Mouse (Mus musculus) central nervous system, embryonic 11.5 days (tissue): ENCODE measurements around the gene Clpx. TPM values are rescaled to one million over a fixed set of nuclear protein-coding genes. Genes with fewer than 3 reads are reported as not detected.

Experiments used
- polyA plus RNA-seq: library from polyadenylated mRNA; depleted of rRNA; stranded (reverse); fragments of >200 nt; gene quantifications from 2 replicates; pipeline ENCODE4 v1.2.3, GENCODE M21; 2012; rRNA removed

Clpx gene
- 20.4 and 24.5 TPM in 2 replicates for polyA plus RNA-seq

GRCm38 (mm10) chr9:65293973-65294715 is at the start of gene Clpx:
Clpx (plus strand) TSS chr9:65294260.

GRCm38 (mm10) chr9:65264959-65265358 is 29.1 kb upstream of the Clpx start, which contains the start of gene Cilp:
Cilp (plus strand) TSS chr9:65265180.

DNA sequence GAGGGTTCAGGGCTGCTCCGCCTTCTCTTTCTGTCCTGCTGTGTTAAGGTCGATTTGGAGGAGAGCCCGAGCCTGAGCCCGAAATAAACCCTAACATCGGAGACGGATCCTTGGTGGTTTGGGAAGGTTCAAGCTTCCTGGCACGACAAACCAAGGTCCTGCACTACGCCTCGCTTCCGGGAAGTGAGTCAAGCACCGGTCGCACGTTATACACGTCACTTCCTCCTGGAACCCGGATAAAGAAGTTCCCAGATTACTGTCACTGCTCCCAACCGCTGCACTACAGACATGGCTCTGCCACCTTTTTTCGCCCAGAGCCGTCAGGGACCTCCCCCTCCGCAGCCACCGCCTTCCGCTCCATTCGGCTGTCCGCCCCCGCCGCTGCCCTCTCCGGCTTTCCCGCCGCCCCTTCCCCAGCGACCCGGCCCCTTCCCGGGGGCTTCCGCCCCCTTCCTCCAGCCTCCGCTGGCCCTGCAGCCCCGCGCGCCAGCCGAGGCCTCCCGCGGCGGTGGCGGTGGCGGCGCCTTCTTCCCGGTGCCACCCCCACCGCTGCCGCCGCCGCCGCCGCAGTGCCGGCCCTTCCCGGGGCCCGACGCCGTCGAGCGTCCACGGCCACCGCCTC is 51.9 kb downstream of the Clpx start, which contains the start of gene Pdcd7:
Gene Pdcd7 (plus strand): TSS at position 251 of the 622 bp plus-strand sequence.

DNA sequence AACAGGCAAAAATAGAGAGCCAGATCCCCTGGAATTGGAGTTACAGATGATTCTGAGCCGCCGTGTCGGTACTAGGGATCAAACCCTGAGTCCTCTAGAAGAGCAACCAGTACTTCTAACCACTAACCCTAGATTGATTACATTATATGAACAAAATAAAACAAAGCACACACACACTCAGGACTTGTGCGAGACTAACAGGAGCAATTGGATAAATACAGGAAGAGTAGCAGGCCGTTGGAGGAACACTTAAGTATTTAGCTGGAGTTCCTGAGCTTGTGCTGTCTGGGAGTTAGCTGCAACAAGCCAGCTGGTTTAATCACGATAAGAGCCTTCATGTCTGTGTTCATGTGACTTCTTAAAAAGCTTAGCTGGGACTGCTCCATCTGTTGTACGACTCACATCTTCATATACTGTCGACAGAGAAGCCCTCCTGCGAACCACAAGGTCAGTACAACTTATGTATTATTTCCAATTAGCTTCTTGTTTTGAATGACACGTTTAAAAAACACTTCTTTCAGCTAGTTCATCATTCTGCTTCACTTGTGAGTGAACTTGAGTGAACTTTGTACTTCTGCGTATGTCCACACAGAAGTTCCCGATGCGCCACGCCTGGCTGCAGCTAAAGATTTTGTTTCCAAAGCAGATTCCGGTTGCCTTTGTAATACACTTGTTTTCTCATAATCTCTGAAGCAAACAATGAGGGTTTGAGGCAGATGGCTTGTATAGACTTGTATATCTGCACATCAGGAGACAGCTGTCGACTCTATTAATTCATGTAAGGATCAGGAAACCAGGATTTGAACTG is 66.8 kb downstream of the Clpx start, which contains the start of gene Ubap1l:
Gene Ubap1l (plus strand): TSS at position 401 of the 808 bp plus-strand sequence.

Other genes with a start within 250 kb of the Clpx start
- gene Igdcc4, start 192.8 kb upstream of the Clpx start, polyA plus RNA-seq: 20.1 and 28.0 TPM in 2 replicates
- gene Igdcc3, start 153.1 kb upstream of the Clpx start, polyA plus RNA-seq: 48.4 and 84.2 TPM in 2 replicates
- gene Parp16, start 98.9 kb upstream of the Clpx start, polyA plus RNA-seq: 3.5 and 4.8 TPM in 2 replicates
- 0.19 and 0.27 TPM in 2 replicates for gene Cilp, start 29.1 kb upstream of the Clpx start, polyA plus RNA-seq
- gene Pdcd7, start 51.8 kb downstream of the Clpx start, polyA plus RNA-seq: 16.7 and 44.2 TPM in 2 replicates
- gene Ubap1l, start 66.8 kb downstream of the Clpx start, polyA plus RNA-seq: 0.93 and 1.6 TPM in 2 replicates
- 0.16 and 0.80 TPM in 2 replicates for gene Kbtbd13, start 97.4 kb downstream of the Clpx start, polyA plus RNA-seq
- 4.2 and 7.0 TPM in 2 replicates for gene Rasl12, start 104.2 kb downstream of the Clpx start, polyA plus RNA-seq
- not detected in 2 replicates for gene Slc51b, start 128.7 kb downstream of the Clpx start, polyA plus RNA-seq
- gene Mtfmt, start 141.5 kb downstream of the Clpx start, polyA plus RNA-seq: 19.5 and 22.7 TPM in 2 replicates
- gene Spg21, start 166.7 kb downstream of the Clpx start, polyA plus RNA-seq: 30.1 and 51.0 TPM in 2 replicates
- 0.29 and 0.35 TPM in 2 replicates for gene Ankdd1a, start 225.9 kb downstream of the Clpx start, polyA plus RNA-seq